Mouse (Mus musculus) activated CD4-positive, CD25-positive, alpha-beta regulatory T cell, adult 4 months (primary cell): ENCODE measurements around the gene Brd3os. TPM values are rescaled to one million over a fixed set of nuclear protein-coding genes. Genes with fewer than 3 reads are reported as not detected.

Source experiments
- ATAC-seq: one replicate; pipeline ENCODE4 v1.8.0; 2017
- polyA plus RNA-seq, 2 experiments: library from polyadenylated mRNA; unstranded; fragments of 100-300 nt; shearing (Covaris generic); gene quantifications; one replicate each; pipeline ENCODE4 v1.2.1; 2017

The Brd3os gene
- polyA plus RNA-seq, result under 1 TPM in 1 of 2 experiments, not detected in 1; 0.33 TPM

DNA sequence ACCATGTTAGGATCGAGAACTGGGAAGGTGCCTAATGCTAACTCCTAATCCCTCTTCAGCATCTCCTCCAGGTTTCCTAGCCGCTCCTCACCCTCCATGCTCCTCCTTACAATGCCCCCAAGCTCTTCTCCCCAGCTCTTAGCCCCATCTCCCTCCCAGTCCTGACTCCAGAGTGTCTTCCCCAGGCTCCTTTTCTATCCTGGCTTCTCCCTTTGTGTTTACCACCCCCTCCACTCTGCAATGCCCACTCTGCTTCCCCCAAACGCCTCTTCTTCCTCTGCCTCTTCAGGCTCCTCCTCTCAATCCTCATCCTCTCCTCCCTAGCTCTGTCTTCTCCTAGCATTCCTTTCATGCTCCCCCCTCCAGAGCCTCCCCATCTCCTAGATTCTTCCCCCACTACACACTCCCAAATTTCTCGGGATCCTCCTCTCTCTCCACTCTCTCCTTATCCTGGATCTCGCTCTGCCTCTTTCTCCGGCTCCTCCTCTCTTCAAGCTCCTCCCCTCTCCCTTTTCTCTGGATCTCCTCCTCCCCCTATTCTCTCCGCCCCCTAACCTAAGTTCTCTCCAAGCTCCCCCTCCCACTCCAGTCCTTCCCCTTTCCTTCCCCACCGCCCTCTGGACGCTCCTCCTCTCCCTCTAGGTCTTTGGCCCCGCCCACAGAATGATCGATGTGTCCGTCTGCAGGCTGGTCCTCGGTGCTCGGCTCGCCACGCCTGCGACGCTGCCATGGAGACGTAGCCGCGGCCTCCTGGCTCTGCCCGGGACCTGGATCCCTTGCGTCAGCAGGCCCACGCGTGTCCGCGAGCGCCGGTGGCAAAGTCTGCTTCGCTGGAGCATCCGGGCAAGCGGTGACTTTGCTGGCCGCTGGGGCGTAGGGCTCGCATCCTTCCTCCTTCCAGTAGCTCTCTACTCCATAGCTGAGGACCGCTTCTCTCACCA is at the start of gene Brd3os:
TSS of gene Brd3os (plus strand) at position 558 of the 941 bp plus-strand sequence.
- peak; percentile 82 for ATAC-seq

DNA sequence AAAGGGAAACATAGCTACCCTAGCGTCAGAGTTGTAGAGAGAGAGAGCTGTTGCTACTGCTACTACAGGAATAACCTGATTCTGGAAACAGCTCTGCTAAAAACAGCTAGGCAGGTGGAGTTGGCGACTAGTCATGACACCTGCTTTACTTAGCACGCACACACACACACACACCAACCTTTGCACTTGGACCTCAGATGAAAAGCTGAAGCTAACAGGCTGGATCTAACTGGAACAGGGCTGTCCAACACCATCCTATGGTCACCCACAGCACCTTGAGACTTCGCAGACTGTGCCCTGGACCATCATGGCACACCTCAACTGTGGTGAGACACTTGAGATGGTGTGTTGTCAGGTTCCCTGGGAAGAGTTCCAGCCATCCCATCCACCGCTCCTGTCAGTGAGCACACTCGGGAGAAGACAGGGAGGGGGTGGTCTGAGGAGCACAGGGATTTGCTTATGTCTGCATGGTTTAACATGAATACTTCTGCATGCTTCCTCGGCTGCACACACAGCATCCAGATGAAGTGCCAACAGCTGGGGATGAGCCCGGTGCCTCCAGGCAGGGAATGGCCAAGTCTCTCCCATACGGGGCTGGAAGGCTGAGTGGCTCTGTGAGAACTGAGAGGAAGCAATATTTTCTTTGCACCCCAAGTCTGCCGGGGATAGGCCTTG is 47.8 kb upstream of the Brd3os start:
- no peak for ATAC-seq

DNA sequence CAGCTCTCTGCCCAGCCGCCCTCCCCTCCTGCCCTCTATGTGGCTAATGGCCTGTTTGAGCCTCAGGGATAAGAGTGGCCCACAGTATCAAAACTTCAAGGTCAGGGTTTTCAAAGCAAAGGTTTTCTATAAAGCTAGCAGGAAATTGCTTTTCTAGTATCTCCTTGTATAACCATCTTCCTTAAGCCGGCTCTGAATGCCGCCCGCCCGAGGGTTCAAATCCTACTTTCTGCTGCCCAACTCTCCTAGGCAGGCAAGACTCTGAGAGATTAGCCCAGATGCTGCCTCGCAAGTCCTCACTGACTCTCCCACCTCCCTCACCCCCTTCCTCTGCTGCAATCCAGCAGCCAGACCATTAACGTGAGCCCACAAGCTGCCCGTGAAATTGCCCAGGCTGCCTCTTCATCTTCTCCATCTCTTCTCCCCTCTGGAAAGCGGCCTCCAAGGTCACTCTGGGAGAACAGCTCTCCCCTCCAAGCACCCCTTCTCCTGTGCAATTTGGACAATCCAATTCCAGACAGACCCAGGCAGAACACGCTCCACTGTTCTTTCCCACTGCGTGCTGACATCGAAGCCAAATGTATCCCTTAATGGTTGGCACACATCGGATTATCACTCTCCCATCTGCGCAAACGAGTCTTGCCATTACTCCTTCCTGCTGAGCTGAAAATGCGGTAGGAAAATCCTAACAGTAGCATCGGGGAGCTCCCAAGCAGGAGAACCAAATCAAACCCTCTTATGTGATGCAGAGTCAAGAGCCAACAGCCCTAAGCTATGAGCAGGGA is 45.3 kb upstream of the Brd3os start:
- ATAC-seq, result no peak

DNA sequence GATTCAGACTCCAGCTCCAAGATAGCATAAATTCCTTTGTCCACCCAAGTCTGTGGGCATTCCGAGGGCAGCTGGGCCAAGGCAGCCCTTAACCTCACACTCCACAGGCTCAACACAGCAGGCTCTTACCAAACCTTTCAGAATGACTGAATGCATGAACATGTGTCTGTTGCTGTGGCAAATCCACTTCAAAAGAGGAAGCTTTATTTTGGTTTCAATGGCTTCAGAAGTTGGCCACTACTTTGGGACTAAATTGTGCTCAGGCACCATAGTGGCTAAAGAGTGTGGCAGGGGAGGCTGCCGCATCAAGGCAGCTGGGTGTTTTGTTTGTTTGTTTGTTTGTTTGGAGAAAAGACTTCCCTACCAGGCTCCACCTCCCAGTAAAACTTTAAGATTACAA is 42.0 kb upstream of the Brd3os start:
- no peak for ATAC-seq

DNA sequence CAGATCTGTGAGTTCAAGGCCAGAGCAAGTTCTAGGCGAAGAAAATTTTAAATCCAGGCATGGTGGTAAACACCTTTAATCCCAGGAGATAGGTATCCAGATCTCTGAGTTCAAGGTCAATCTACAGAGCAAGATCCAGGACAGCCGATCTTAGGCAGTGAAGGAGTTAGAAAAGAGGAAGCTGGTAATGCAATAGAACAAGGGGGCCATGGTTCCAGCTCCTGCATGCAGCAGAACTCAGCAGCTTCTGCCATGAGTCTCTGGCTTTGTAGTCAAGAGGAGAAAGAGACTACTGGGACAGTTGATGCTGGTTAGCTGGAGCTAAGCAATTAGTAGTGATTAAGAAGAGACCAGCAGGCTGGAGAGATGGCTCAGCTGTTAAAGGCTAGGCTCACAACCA is 40.6 kb upstream of the Brd3os start:
- no peak for ATAC-seq

DNA sequence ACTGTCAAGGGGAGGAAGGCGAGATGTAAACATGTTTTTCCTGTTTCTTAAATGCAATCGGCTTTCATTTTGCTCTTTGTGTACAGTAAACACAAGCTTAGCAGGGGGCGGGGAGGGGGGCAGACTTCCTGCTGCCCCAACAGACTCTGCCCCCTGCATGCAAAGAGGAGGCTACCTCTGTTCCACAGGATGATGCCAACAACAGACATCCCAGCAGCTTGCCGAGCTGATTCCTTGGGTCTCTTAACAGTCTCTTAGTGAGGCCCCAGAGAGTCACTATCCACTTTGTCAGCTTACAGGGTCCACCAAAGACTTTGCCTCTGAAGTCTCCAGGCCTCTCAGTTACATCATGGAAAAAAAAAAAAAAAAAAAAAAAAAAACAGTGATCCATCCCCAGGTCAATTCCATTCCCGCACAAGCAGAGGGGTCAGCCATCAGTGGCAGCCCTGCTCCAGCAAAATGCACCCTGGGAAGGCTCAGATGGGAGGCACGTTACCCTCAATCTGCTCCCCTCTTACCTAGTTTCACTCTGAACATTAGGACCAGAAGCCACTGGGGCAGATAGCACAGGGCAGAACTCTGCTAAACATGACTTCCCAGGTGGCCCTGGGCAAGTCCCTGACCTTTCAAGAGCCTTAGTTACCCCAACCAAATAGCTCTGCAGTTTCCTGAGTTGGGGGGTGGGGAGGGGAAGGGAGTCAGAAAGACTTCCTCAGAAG is 37.6 kb upstream of the Brd3os start:
- ATAC-seq, result peak; percentile 72

DNA sequence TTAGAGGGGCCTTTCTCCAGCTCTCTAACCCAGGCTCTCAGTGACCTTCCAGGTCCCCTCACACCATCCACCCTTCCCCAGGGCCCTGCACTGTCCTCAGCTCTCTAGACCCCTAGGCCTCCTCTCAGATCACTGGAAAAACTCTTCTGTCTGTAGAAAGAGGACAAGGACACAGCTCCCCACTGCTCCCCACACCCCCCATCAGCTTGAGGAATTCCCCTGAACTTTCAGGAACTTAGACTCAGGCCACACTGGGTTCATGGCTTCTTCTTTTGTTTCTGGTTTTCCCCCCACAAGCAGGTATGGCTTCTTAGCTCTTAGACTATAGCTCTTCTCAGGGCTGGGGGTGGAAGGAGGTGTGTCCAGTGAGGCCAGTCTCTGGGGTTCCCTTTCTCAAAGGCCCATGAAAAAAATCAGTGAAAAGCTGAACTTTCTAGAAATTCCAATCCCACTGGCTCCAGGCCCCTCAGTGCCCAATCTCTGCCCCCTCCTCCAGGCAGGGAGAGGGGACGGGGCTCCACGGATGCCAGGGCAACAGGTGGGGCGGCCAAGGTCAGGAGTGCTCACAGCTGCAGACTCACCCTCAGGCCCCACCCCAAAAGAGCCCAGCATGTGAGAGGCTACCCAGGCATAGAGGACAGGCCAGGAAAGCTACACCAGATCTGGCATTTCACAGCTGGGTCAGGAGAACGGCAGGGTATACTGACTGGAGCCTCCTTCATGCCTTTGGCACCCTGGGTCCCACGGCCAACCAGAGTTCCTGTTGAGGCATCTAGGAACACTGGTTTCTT is 36.8 kb upstream of the Brd3os start:
- no peak for ATAC-seq

DNA sequence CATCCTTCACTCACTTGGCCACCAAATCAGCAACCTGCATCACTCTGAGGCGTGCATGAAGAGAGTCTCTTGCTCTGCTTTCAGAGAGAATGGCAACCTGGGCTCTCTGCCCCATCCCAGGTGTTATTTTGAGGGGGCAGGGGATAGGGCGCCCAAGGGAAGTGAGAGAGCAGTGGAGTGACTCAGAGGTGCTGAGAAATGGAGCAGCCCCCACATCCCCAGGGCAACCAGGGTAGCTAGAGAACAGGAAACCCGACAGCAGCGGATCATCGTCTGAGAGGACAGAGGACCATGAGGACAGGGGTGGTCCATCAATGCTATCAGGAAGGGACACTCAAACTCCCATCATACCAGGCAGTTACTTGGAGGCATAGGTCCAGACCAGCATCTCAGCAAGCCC is 35.2 kb upstream of the Brd3os start:
- no peak for ATAC-seq

DNA sequence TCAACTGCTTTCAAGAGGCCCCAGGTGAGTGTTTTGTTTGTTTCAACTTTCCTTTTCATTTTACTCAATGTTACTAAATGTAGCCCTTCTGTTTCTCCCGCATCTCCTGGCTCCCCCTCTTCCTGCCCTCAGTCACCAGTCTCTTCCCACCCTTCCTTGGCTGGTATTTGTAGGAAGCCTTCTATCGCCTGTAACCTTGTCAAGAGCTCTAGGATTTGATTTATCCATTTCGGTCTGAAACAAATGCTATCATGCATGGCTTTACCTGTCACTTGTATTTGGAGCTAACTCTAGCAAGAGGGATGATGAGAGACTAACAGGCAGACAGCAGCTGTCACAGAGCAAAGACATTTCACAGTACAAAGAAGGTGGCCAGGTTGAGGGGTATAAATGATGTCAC is 33.9 kb upstream of the Brd3os start:
- no peak for ATAC-seq

DNA sequence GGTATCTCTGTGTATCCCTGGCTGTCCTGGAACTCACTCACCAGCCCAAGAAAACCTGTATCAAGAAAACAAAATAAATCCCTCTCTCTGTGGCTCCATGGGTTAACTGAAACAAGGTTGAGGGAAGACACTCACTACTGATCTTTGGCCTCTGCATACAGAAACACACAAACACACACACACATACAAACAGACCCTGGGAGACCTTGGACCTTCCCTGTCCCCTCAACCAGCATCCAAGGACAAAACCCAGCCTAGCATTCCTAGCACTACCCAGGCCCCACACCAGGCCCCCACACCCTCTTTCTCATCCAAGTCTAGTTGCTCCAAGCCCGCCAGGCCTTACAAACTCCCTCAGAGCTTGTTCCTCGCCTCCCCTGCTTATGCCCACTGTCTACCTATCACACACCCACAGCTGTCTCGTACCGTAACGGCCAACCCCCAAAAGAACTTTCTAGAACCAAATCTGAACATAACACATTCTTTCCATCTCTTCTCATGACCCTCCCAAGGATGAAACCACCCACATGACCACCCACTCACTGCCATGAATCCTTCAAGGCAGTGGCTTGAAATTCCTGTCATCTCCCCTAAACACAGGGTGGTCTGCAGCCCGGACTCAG is 31.5 kb upstream of the Brd3os start:
- no peak for ATAC-seq

DNA sequence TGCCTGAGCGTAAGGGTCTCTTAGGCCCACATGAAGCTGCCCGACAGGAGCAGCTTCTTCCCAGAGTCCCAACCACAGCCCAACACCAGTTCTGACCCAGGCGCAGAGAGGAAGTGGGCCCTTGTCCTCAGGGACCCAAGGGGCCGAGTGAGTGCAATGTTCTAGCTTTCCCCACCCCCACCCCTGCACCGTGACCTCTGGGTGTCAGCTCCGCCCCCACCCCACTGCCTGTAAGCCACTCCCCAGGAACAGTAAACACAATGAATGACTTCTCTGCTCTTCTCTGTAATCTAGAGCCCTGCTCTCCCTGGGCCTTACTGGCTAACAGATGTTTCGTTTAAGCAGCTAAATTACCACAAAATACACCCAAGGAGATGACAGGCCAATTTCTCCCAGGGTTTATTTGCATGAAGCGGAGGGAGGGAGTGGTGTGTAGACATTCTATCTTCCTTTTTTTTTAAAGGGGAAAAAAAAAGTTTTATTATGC is 30.4 kb upstream of the Brd3os start:
- peak; percentile 34 for ATAC-seq

DNA sequence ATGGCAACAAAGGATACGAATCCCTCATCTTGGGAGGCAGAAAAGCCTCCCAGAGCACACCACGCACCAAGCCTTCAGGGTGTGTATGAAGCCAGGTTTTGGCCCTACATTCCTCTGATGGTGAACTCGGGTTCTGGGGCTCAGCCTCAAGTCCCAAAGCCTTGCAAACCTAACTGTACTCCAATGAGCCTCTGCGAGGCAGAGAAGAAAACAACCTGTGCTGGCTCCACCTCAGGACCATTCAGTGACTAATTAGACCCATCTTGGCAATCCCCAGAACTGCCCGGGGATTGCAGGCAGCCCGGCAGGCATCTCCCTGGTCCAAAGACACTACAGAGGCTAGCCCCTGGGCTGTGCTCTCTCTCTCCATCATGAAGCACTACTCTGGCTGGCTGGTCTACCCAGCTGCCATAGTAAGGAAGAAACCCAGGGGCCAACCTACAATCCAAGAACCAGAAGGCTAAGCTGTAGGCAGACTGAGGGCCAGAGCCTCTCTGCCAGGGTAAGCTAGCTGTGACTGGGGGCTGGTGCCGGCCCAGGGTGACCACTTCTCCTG is 29.8 kb upstream of the Brd3os start:
- no peak for ATAC-seq

DNA sequence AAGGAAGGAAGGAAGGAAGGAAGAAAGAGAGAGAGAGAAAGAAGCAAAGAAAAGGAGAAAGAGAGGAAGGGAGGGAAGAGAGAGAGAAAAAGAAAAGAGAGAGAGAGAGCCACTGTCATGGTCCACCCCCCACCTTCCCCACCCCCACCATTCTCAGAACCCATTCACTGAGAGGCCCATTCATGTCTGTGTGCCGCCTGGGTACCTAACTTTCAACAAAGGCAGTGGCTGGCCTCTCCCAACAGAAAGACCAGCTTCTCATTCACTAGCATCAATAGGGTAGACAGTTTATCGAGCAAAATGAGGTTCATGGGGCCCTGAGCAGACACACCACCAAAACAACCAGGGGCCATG is 28.6 kb upstream of the Brd3os start:
- ATAC-seq, result no peak

DNA sequence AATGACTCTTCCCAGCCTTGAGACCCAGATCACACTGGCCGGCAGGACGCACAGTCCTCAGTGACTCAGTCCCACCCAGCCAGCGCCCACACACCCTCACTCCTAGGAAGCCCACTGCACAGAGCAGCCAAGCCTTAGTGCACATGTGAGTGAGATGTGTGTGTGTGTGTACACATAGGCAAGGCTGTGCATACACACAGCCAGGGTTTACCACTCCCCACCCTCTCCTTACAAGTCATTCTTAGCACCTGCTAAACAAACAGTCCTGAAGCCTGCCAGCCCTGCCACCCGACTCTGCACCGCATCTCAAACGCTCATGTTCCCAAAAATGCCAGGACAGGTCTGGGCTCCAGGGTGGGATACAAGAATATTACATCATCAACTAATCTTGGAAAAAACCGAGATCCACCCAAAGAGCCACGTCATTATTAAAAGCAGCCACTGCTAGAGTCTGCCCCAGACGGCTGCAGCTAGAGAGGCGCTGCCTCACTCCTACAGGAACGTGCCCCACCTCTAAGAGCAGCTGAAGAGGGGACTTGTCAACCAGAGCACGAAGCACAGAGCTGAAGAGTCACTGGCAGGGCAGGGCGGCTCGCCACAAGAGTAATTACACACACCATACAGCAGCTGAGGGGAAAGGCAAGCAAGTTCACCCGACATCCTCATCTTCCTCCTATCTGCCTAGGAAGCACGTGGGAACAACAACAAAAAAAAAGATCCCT is 28.0 kb upstream of the Brd3os start:
- peak; percentile 11 for ATAC-seq

DNA sequence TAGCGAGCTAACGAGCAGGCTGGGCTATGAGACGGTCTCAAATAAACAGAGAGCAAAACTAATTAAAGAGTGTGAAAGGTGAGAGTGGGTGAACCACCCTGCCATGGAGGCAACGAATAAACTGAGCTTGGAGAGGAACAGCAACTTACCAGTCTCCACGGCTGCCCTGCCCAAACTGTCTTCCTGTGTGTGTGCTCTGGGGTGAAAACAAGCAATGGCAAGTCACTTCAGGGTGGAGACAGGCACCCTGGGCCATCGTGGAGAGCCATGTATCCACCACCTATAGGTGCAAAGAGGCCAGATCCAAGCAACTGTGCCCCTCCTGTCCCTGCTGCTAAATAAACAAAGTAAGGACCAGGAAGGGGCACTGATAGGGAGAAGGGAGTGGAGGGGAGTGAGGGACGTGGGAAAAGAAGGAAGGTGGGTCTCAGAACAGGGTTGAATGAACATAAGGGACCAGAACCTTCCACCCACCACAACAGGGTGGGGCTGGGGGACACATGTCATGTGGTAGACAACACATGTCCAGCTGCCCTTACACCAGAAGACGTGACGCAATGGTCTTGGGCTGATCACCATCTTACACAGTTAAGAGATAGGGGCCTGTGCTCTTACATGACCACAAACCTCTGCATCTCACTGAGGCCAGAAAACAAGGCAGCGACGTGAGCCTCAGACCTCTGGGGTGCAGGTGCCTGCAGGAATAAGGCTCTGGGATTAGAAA is 26.9 kb upstream of the Brd3os start:
- peak; percentile 27 for ATAC-seq

DNA sequence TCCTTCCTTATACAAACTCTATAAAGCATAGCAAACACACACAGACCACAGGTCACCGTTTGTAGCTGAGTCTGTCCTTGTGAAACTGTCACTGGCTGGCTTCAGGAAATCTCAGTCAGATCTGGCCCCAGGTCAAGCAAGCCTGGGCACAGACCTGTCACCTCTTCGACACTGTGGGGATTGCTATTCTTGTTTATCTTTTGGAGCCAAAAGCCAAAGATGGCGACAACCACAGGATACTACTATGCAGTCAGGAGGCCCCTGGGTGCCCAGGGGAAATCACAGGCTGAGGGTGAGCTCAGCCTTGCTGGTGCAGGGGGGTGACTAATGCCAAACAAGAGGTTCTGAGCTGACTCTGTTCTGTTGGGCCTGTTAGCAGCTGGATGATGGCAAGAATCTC is 25.7 kb upstream of the Brd3os start:
- ATAC-seq, result peak; percentile 31

DNA sequence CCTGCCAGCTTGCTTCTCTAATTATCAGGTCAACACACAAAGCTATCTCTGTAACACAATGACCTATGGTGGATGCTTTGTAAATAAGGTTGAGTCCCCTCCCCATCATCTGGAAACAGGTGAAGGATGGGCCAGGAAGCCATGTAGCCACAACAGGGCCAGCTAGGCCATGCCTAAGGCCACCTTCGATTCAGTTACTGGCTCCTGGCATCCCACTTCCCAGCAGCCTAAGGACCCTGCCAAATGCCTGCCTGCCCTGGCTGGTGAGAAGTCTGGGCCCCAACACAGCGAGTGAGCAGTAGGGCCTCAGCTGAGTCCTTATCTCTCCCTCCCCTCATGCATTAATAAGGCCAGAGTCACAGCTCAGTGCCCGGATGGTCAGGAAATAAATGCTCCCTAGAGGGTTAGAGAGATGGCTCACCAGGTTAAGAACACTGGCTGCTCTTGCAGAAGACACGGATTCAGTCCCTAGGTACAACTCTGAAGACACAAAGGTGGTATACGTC is 24.4 kb upstream of the Brd3os start:
- ATAC-seq, result no peak

DNA sequence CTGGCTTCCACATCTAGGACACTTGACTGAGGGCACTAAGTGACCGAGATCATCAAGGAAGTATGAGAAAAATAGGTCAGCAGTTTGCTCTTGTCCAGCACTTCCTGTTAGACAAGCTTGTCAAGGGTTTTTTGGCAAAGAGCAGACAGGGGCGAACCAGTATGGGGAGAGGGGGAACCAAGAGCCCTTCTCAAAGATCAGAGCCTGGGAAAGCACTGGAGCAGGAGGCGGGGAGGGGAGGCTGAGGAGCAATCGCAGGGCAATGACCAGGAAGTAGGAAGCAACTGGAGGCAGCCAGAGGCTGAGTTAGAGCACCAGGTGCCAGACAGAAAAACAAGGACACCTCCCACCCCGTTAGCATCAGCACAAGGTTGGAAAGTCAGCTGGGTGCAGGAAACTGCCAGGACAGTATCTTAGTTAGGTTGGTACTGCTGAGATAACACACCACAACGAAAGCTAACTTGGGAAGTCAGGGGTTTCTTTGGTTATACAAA is 23.5 kb upstream of the Brd3os start:
- no peak for ATAC-seq
